Mouse (Mus musculus): ENCODE measurements around the gene Car6. TPM values are rescaled to one million over a fixed set of nuclear protein-coding genes. Genes with fewer than 3 reads are reported as not detected.

The Car6 gene
- polyA plus RNA-seq, 1 experiment from 2014 or later: 0.09 TPM

GRCm38 (mm10) chr4:150223830-150224229 lies 22.7 kb upstream of the Car6 start:
- Histone ChIP-seq H3K36me3 (ENCODE audit: control insufficient read depth, insufficient read depth, low read length) (no peaks in the 10 kb centered on the region), H3K4me3 (ENCODE audit: low read depth, low read length) (no peak overlapping the region), H3K4me2 (ENCODE audit: low read depth, severe bottlenecking) (no peak overlapping the region), H3K27ac (replicated peaks; ENCODE audit: low read depth, low read length) (no peak overlapping the region), H3K4me1 (ENCODE audit: control insufficient read depth, insufficient read depth, low read length) (peaks cover 8% of the 10 kb centered on the region; the same call in 1 of the 2 replicates), H3K27me3 (ENCODE audit: control insufficient read depth, insufficient read depth, low read length) (no peaks in the 10 kb centered on the region), H3K9me3 (ENCODE audit: control insufficient read depth, low read length) (no peaks in the 10 kb centered on the region), H3K9ac (ENCODE audit: low read length) (no peak overlapping the region)
- no peak for ATAC-seq (ENCODE audit: insufficient number of reproducible peaks, low FRiP score, low TSS enrichment, low read depth)
- 85% methylated on average over 4 of the region's 4 CpGs for WGBS
- no peak for DNase-seq (ENCODE audit: low spot score)

- Histone ChIP-seq H3K4me3 (ENCODE audit: low read depth, low read length) (0 out of 2 replicates have a peak overlapping the region, but pooled peaks have one; percentile 8), H3K27me3 (ENCODE audit: control insufficient read depth, insufficient read depth, low read length) (no peaks in the 10 kb centered on the region), H3K36me3 (ENCODE audit: control insufficient read depth, insufficient read depth, low read length) (no peaks in the 10 kb centered on the region), H3K4me1 (ENCODE audit: control insufficient read depth, insufficient read depth, low read length) (peaks cover 4% of the 10 kb centered on the region; the same call in 1 of the 2 replicates), H3K9me3 (ENCODE audit: control insufficient read depth, low read length) (no peaks in the 10 kb centered on the region), H3K4me2 (ENCODE audit: low read depth, severe bottlenecking) (peak overlapping the region; percentile 39), H3K9ac (ENCODE audit: low read length) (no peak overlapping the region), H3K27ac (replicated peaks; ENCODE audit: low read depth, low read length) (no peak overlapping the region)
- 46% methylated on average over 10 of the region's 10 CpGs for WGBS
- ATAC-seq (ENCODE audit: insufficient number of reproducible peaks, low FRiP score, low TSS enrichment, low read depth) (no peak), DNase-seq (ENCODE audit: low spot score) (no peak)
These were observed 20.0 kb upstream of the Car6 start for GRCm38 (mm10) chr4:150221017-150221640.

- ATAC-seq (ENCODE audit: insufficient number of reproducible peaks, low FRiP score, low TSS enrichment, low read depth) (0 out of 2 replicates have a peak, but pooled peaks have one; percentile 32), DNase-seq (ENCODE audit: low spot score) (peak; percentile 60)
- no peaks in the 10 kb centered on the region for H3K9me3 ChIP-seq (ENCODE audit: control insufficient read depth, low read length)
- H3K4me1 ChIP-seq (ENCODE audit: control insufficient read depth, insufficient read depth, low read length): peaks cover 4% of the 10 kb centered on the region; the same call in 1 of the 2 replicates
- 0 out of 2 replicates have a peak overlapping the region, but pooled peaks have one; percentile 8 for H3K4me3 ChIP-seq (ENCODE audit: low read depth, low read length)
- WGBS: 15% methylated on average over 11 of the region's 11 CpGs
- no peak overlapping the region for H3K9ac ChIP-seq (ENCODE audit: low read length)
- H3K4me2 ChIP-seq (ENCODE audit: low read depth, severe bottlenecking): peak overlapping the region; percentile 39
- H3K27me3 ChIP-seq (ENCODE audit: control insufficient read depth, insufficient read depth, low read length): no peaks in the 10 kb centered on the region
- no peak overlapping the region for H3K27ac ChIP-seq (replicated peaks; ENCODE audit: low read depth, low read length)
- H3K36me3 ChIP-seq (ENCODE audit: control insufficient read depth, insufficient read depth, low read length): no peaks in the 10 kb centered on the region
These were observed 19.5 kb upstream of the Car6 start for GRCm38 (mm10) chr4:150220584-150220983.

GRCm38 (mm10) chr4:150219501-150220292 lies 18.6 kb upstream of the Car6 start:
- Histone ChIP-seq H3K9ac (ENCODE audit: low read length) (no peak overlapping the region), H3K9me3 (ENCODE audit: control insufficient read depth, low read length) (no peaks in the 10 kb centered on the region), H3K27ac (replicated peaks; ENCODE audit: low read depth, low read length) (no peak overlapping the region), H3K4me1 (ENCODE audit: control insufficient read depth, insufficient read depth, low read length) (peaks cover 4% of the 10 kb centered on the region; the same call in 1 of the 2 replicates), H3K36me3 (ENCODE audit: control insufficient read depth, insufficient read depth, low read length) (no peaks in the 10 kb centered on the region), H3K4me2 (ENCODE audit: low read depth, severe bottlenecking) (no peak overlapping the region), H3K4me3 (ENCODE audit: low read depth, low read length) (no peak overlapping the region), H3K27me3 (ENCODE audit: control insufficient read depth, insufficient read depth, low read length) (no peaks in the 10 kb centered on the region)
- ATAC-seq (ENCODE audit: insufficient number of reproducible peaks, low FRiP score, low TSS enrichment, low read depth): no peak
- peak; percentile 79 for DNase-seq (ENCODE audit: low spot score)
- 74% methylated on average over 9 of the region's 9 CpGs for WGBS

- no peak overlapping the region for H3K9ac ChIP-seq (ENCODE audit: low read length)
- no peak for DNase-seq (ENCODE audit: low spot score)
- H3K27ac ChIP-seq (replicated peaks; ENCODE audit: low read depth, low read length): no peak overlapping the region
- H3K4me1 ChIP-seq (ENCODE audit: control insufficient read depth, insufficient read depth, low read length): peaks cover 4% of the 10 kb centered on the region; the same call in 1 of the 2 replicates
- no peaks in the 10 kb centered on the region for H3K9me3 ChIP-seq (ENCODE audit: control insufficient read depth, low read length)
- H3K27me3 ChIP-seq (ENCODE audit: control insufficient read depth, insufficient read depth, low read length): no peaks in the 10 kb centered on the region
- no peak overlapping the region for H3K4me3 ChIP-seq (ENCODE audit: low read depth, low read length)
- H3K36me3 ChIP-seq (ENCODE audit: control insufficient read depth, insufficient read depth, low read length): no peaks in the 10 kb centered on the region
- no peak overlapping the region for H3K4me2 ChIP-seq (ENCODE audit: low read depth, severe bottlenecking)
- 83% methylated on average over 1 of the region's 1 CpGs for WGBS
- ATAC-seq (ENCODE audit: insufficient number of reproducible peaks, low FRiP score, low TSS enrichment, low read depth): no peak
These were observed 16.8 kb upstream of the Car6 start for GRCm38 (mm10) chr4:150217935-150218334.

GRCm38 (mm10) chr4:150217042-150217554 lies 16.0 kb upstream of the Car6 start:
- DNase-seq (ENCODE audit: low spot score): no peak
- no peaks in the 10 kb centered on the region for H3K27me3 ChIP-seq (ENCODE audit: control insufficient read depth, insufficient read depth, low read length)
- no peaks in the 10 kb centered on the region for H3K36me3 ChIP-seq (ENCODE audit: control insufficient read depth, insufficient read depth, low read length)
- H3K4me3 ChIP-seq (ENCODE audit: low read depth, low read length): no peak overlapping the region
- no peaks in the 10 kb centered on the region for H3K9me3 ChIP-seq (ENCODE audit: control insufficient read depth, low read length)
- 63% methylated on average over 5 of the region's 5 CpGs for WGBS
- H3K27ac ChIP-seq (replicated peaks; ENCODE audit: low read depth, low read length): no peak overlapping the region
- no peak overlapping the region for H3K9ac ChIP-seq (ENCODE audit: low read length)
- H3K4me1 ChIP-seq (ENCODE audit: control insufficient read depth, insufficient read depth, low read length): peaks cover 4% of the 10 kb centered on the region; the same call in 1 of the 2 replicates
- no peak overlapping the region for H3K4me2 ChIP-seq (ENCODE audit: low read depth, severe bottlenecking)
- ATAC-seq (ENCODE audit: insufficient number of reproducible peaks, low FRiP score, low TSS enrichment, low read depth): no peak

- DNase-seq (ENCODE audit: low spot score): no peak
- H3K4me2 ChIP-seq (ENCODE audit: low read depth, severe bottlenecking): no peak overlapping the region
- no peak overlapping the region for H3K9ac ChIP-seq (ENCODE audit: low read length)
- H3K36me3 ChIP-seq (ENCODE audit: control insufficient read depth, insufficient read depth, low read length): no peaks in the 10 kb centered on the region
- H3K4me3 ChIP-seq (ENCODE audit: low read depth, low read length): no peak overlapping the region
- H3K4me1 ChIP-seq (ENCODE audit: control insufficient read depth, insufficient read depth, low read length): peaks cover 4% of the 10 kb centered on the region; the same call in 1 of the 2 replicates
- WGBS: 84% methylated on average over 6 of the region's 6 CpGs
- no peaks in the 10 kb centered on the region for H3K27me3 ChIP-seq (ENCODE audit: control insufficient read depth, insufficient read depth, low read length)
- no peaks in the 10 kb centered on the region for H3K9me3 ChIP-seq (ENCODE audit: control insufficient read depth, low read length)
- H3K27ac ChIP-seq (replicated peaks; ENCODE audit: low read depth, low read length): no peak overlapping the region
- ATAC-seq (ENCODE audit: insufficient number of reproducible peaks, low FRiP score, low TSS enrichment, low read depth): no peak
These were observed 15.3 kb upstream of the Car6 start for GRCm38 (mm10) chr4:150216423-150216822.

GRCm38 (mm10) chr4:150213910-150214309 lies 12.8 kb upstream of the Car6 start:
- Histone ChIP-seq H3K4me2 (ENCODE audit: low read depth, severe bottlenecking) (no peak overlapping the region), H3K4me3 (ENCODE audit: low read depth, low read length) (no peak overlapping the region), H3K27me3 (ENCODE audit: control insufficient read depth, insufficient read depth, low read length) (no peaks in the 10 kb centered on the region), H3K4me1 (ENCODE audit: control insufficient read depth, insufficient read depth, low read length) (no peaks in the 10 kb centered on the region), H3K27ac (replicated peaks; ENCODE audit: low read depth, low read length) (no peak overlapping the region), H3K9me3 (ENCODE audit: control insufficient read depth, low read length) (no peaks in the 10 kb centered on the region), H3K36me3 (ENCODE audit: control insufficient read depth, insufficient read depth, low read length) (no peaks in the 10 kb centered on the region), H3K9ac (ENCODE audit: low read length) (no peak overlapping the region)
- WGBS: 33% methylated on average over 5 of the region's 5 CpGs
- DNase-seq (ENCODE audit: low spot score) (no peak), ATAC-seq (ENCODE audit: insufficient number of reproducible peaks, low FRiP score, low TSS enrichment, low read depth) (no peak)

Data from limb, embryonic 11.5 days (tissue).